Mouse (Mus musculus): ENCODE results near the gene Pax6. TPM values are rescaled to one million over a fixed set of nuclear protein-coding genes. Genes with fewer than 3 reads are reported as not detected.

The Pax6 gene
- polyA plus RNA-seq, 1 experiment = not detected

GRCm38 (mm10) chr2:105688436-105689303, 20.0 kb downstream of the Pax6 start:
- Histone ChIP-seq H3K4me3 (ENCODE audit: insufficient read depth, low read length) (peak overlapping the region; percentile 35; the same call in 1 of the 2 replicates), H3K4me1 (ENCODE audit: control insufficient read depth, insufficient read depth, low read length) (peaks cover 9% of the 10 kb centered on the region), H3K27ac (ENCODE audit: insufficient read depth, low read depth, low read length) (no peak overlapping the region)
- TF ChIP-seq POLR2A (IDR thresholded peaks at IDR 0.05; ENCODE audit: borderline replicate concordance, low read depth, low read length) = no peak
- no peak for TF ChIP-seq CTCF (IDR thresholded peaks at IDR 0.05; ENCODE audit: low read depth, low read length)

DNA sequence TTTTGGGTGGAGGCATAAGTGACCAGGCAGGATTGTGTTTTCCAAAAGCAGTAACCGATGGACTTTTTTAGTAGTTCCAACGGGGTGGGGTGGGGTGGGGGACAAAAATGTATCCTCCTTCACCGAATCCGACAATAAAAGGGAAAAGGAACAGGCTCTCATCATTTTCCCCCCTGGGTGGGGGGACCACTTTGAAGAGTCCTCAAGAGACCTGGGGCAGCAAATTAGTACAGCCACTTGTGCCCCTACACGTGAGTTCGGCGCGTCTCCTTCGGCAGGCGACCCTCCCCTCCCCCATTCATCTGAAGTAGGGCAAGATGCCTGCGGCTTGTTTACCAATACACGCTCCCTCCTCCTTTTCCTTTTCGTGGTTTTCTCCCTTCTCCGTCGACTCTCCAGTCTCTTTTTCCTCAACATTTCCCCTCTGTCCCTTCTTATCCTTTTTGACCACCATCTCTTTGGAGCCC, 20.6 kb downstream of the Pax6 start:
- Histone ChIP-seq H3K4me1 (ENCODE audit: control insufficient read depth, insufficient read depth, low read length) (peaks cover 9% of the 10 kb centered on the region), H3K27ac (ENCODE audit: insufficient read depth, low read depth, low read length) (no peak overlapping the region), H3K4me3 (ENCODE audit: insufficient read depth, low read length) (no peak overlapping the region)
- TF ChIP-seq CTCF (IDR thresholded peaks at IDR 0.05; ENCODE audit: low read depth, low read length) (no peak), POLR2A (IDR thresholded peaks at IDR 0.05; ENCODE audit: borderline replicate concordance, low read depth, low read length) (no peak)

- peaks cover 9% of the 10 kb centered on the region for H3K4me1 ChIP-seq (ENCODE audit: control insufficient read depth, insufficient read depth, low read length)
- TF ChIP-seq POLR2A (IDR thresholded peaks at IDR 0.05; ENCODE audit: borderline replicate concordance, low read depth, low read length) (no peak), CTCF (IDR thresholded peaks at IDR 0.05; ENCODE audit: low read depth, low read length) (no peak)
- H3K27ac ChIP-seq (ENCODE audit: insufficient read depth, low read depth, low read length) = no peak overlapping the region
- no peak overlapping the region for H3K4me3 ChIP-seq (ENCODE audit: insufficient read depth, low read length)
These were observed 21.3 kb downstream of the Pax6 start for GRCm38 (mm10) chr2:105689771-105690639.

DNA sequence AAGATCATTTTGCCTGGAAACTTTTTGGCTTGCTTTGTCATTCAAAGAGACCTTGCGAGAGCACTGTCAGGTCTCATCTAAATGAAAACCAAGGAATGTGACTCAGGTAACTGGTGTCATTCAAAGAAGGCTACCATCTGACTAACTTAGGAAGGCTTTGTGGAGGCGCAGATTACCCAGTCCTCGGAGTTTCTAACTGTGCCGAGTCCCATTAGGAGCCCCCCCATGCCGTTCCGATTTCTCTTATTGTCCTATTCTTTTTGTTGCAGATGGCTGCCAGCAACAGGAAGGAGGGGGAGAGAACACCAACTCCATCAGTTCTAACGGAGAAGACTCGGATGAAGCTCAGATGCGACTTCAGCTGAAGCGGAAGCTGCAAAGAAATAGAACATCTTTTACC, 22.6 kb downstream of the Pax6 start:
- H3K4me3 ChIP-seq (ENCODE audit: insufficient read depth, low read length) = no peak overlapping the region
- TF ChIP-seq CTCF (IDR thresholded peaks at IDR 0.05; ENCODE audit: low read depth, low read length) (no peak), POLR2A (IDR thresholded peaks at IDR 0.05; ENCODE audit: borderline replicate concordance, low read depth, low read length) (no peak)
- H3K4me1 ChIP-seq (ENCODE audit: control insufficient read depth, insufficient read depth, low read length) = peaks cover 9% of the 10 kb centered on the region
- H3K27ac ChIP-seq (ENCODE audit: insufficient read depth, low read depth, low read length) = no peak overlapping the region

- TF ChIP-seq POLR2A (IDR thresholded peaks at IDR 0.05; ENCODE audit: borderline replicate concordance, low read depth, low read length) = no peak
- H3K27ac ChIP-seq (ENCODE audit: insufficient read depth, low read depth, low read length) = no peak overlapping the region
- H3K4me1 ChIP-seq (ENCODE audit: control insufficient read depth, insufficient read depth, low read length) = peaks cover 4% of the 10 kb centered on the region; the same call in 1 of the 2 replicates
- no peak overlapping the region for H3K4me3 ChIP-seq (ENCODE audit: insufficient read depth, low read length)
These were observed 29.0 kb downstream of the Pax6 start for GRCm38 (mm10) chr2:105697741-105698140.

DNA sequence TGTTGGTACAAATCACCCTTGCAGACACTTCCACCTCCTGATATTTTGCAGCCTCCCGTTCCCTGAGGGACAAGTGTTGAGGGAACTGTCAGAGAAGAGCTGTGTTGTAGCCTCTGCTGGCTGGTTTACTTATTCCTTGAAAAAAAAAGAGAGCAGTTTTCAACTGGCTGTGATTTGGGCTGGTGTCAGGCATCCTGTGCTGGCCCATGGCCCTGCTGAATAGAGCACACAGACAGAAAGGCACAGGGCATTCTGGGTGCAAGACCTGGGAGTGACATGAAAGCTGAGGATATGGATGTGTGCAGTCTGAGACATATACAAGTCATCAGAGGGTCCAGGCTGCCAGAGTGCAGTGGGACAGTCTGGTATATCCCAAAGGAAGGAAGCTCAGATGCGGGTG, 29.9 kb downstream of the Pax6 start:
- H3K27ac ChIP-seq (ENCODE audit: insufficient read depth, low read depth, low read length) = no peak overlapping the region
- H3K4me3 ChIP-seq (ENCODE audit: insufficient read depth, low read length) = no peak overlapping the region
- no peaks in the 10 kb centered on the region for H3K4me1 ChIP-seq (ENCODE audit: control insufficient read depth, insufficient read depth, low read length)
- TF ChIP-seq POLR2A (IDR thresholded peaks at IDR 0.05; ENCODE audit: borderline replicate concordance, low read depth, low read length) = no peak
- no peak for TF ChIP-seq CTCF (IDR thresholded peaks at IDR 0.05; ENCODE audit: low read depth, low read length)

DNA sequence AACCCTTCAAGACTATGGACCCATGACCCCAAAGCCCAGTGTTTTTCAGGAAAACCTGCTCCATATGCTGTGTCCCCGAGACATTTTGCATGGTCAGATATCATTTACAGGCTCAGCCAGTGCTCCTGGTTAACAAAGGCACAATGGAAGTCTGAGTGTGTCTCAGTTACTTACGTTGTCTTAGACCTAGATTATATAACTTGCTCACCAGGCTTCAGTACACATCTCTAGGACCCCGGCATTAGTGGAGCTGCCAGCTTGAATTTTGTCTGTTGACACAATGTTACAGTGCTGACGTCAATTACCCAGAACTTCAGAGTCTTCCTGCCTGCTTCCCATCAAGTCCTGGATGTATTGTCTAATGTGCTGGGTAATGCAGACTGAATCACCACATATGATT, 33.1 kb downstream of the Pax6 start:
- Histone ChIP-seq H3K27ac (ENCODE audit: insufficient read depth, low read depth, low read length) (no peak overlapping the region), H3K4me1 (ENCODE audit: control insufficient read depth, insufficient read depth, low read length) (no peaks in the 10 kb centered on the region), H3K4me3 (ENCODE audit: insufficient read depth, low read length) (no peak overlapping the region)
- TF ChIP-seq CTCF (IDR thresholded peaks at IDR 0.05; ENCODE audit: low read depth, low read length) = no peak
- no peak for TF ChIP-seq POLR2A (IDR thresholded peaks at IDR 0.05; ENCODE audit: borderline replicate concordance, low read depth, low read length)

GRCm38 (mm10) chr2:105702586-105702985, 33.9 kb downstream of the Pax6 start:
- Histone ChIP-seq H3K4me3 (ENCODE audit: insufficient read depth, low read length) (no peak overlapping the region), H3K27ac (ENCODE audit: insufficient read depth, low read depth, low read length) (no peak overlapping the region), H3K4me1 (ENCODE audit: control insufficient read depth, insufficient read depth, low read length) (no peaks in the 10 kb centered on the region)
- TF ChIP-seq POLR2A (IDR thresholded peaks at IDR 0.05; ENCODE audit: borderline replicate concordance, low read depth, low read length) (no peak), CTCF (IDR thresholded peaks at IDR 0.05; ENCODE audit: low read depth, low read length) (no peak)

GRCm38 (mm10) chr2:105705320-105705719, 36.6 kb downstream of the Pax6 start:
- Histone ChIP-seq H3K4me1 (ENCODE audit: control insufficient read depth, insufficient read depth, low read length) (no peaks in the 10 kb centered on the region), H3K27ac (ENCODE audit: insufficient read depth, low read depth, low read length) (no peak overlapping the region), H3K4me3 (ENCODE audit: insufficient read depth, low read length) (no peak overlapping the region)
- TF ChIP-seq CTCF (IDR thresholded peaks at IDR 0.05; ENCODE audit: low read depth, low read length) (no peak), POLR2A (IDR thresholded peaks at IDR 0.05; ENCODE audit: borderline replicate concordance, low read depth, low read length) (no peak)

GRCm38 (mm10) chr2:105709126-105709525, 40.4 kb downstream of the Pax6 start:
- TF ChIP-seq CTCF (IDR thresholded peaks at IDR 0.05; ENCODE audit: low read depth, low read length) (no peak), POLR2A (IDR thresholded peaks at IDR 0.05; ENCODE audit: borderline replicate concordance, low read depth, low read length) (no peak)
- no peak overlapping the region for H3K4me3 ChIP-seq (ENCODE audit: insufficient read depth, low read length)
- H3K4me1 ChIP-seq (ENCODE audit: control insufficient read depth, insufficient read depth, low read length) = no peaks in the 10 kb centered on the region

More at GRCm38 (mm10) chr2:105709126-105709525, 40.4 kb downstream of the Pax6 start:
- no peak overlapping the region for H3K27ac ChIP-seq (ENCODE audit: insufficient read depth, low read depth, low read length)

Data from bone marrow macrophage, adult 2 months (primary cell).